In the genomic region with DNA sequence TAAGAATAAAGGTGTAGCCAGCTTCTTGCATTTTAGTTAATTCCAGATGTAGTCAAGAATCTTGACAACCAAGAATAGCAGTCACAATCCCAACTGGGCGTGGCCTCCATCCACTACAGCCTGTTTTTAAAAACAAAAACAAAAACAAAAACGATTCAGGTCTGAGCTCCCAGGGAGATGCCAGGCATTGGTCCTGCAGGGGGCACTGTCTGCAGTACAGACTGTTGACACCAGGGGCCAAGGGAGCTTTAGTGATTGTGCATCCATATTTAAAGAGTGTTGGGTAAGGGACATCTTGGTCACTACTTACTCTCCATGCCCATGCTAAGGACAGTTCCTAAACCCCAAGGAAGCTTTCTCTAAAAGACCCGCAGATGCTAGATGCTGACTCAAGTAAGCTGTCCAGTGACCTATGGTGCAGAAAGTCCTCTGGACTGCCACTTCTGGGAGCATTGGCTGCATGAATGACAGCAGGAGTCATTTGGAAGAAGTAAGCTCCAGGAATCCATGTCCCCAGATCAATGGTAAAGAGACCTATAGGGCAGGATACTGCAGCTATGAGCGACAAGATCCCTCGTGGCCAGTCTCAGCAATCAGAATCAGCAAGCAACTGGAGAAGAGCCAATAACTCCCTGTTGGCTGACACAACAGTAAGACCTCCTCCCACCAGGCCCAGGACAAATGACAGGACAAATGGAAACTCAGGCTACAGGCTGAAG, we compare ENCODE assay signal across 19 mouse cellular contexts.
DNase-seq lines count a peak whose midpoint lies in the region; ATAC-seq and TF ChIP-seq lines count a peak whose summit lies in the region.
"Had no signal": no experiment of that assay in that cellular context is flagged by ENCODE, and none has a peak within 500 bp of the region (broad histone marks: within the 10 kb centered on the region; RNA-seq: fewer than 3 reads in every experiment).

No protein-coding gene starts in this region.

- peak; percentile 15 for DNase-seq in adrenal gland, postnatal 14 days
- no peak for DNase-seq in adrenal gland, adult (ENCODE audit: inconsistent age in 2 of 2, low spot score in 1 of 2)
- no peak for DNase-seq in kidney, postnatal 0 days (ENCODE audit: low spot score)
- no peak for DNase-seq in kidney, adult 2 months
- no peak for DNase-seq in midbrain, postnatal 0 days (ENCODE audit: low spot score)
- no peak for DNase-seq in thymus, postnatal 14 days
- DNase-seq: gastrocnemius, adult 2 months; heart, postnatal 14 days; kidney, adult 11 months; kidney, postnatal 14 days; lung, adult 18-20 months; thymus, postnatal 36 days had no signal

- 63% methylated on average over 5 of the region's 5 CpGs for WGBS in kidney, postnatal 0 days
- WGBS in kidney, adult 2 months = 62% methylated on average over 5 of the region's 5 CpGs
- WGBS in midbrain, postnatal 0 days = 73% methylated on average over 5 of the region's 5 CpGs
- 75% methylated on average over 5 of the region's 5 CpGs for WGBS in midbrain, embryonic 15.5 days

- no peak for TF ChIP-seq POLR2A in kidney, adult 2 months (IDR thresholded peaks at IDR 0.05; ENCODE audit: low read depth, low read length)

- no peaks in the 10 kb centered on the region for H3K9me3 ChIP-seq in kidney, postnatal 0 days (replicated peaks; ENCODE audit: low read length)
- no peaks in the 10 kb centered on the region for H3K9me3 ChIP-seq in midbrain, postnatal 0 days (ENCODE audit: low read length)
- H3K9me3 ChIP-seq in midbrain, embryonic 15.5 days = no peaks in the 10 kb centered on the region
- H3K9me3 ChIP-seq: embryonic facial prominence, embryonic 12.5 days; limb, embryonic 13.5 days had no signal

- no peaks in the 10 kb centered on the region for H3K27me3 ChIP-seq in kidney, postnatal 0 days (ENCODE audit: insufficient read depth, low read length)
- H3K27me3 ChIP-seq in kidney, adult 2 months (replicated peaks; ENCODE audit: control insufficient read depth, insufficient read depth, low read length) = no peaks in the 10 kb centered on the region
- no peaks in the 10 kb centered on the region for H3K27me3 ChIP-seq in midbrain, postnatal 0 days (ENCODE audit: insufficient read depth, low read length)
- no peaks in the 10 kb centered on the region for H3K27me3 ChIP-seq in midbrain, embryonic 15.5 days (replicated peaks)
- H3K27me3 ChIP-seq: embryonic facial prominence, embryonic 12.5 days; limb, embryonic 13.5 days had no signal

- H3K4me2 ChIP-seq in kidney, postnatal 0 days (ENCODE audit: low read length) = no peak overlapping the region
- no peak overlapping the region for H3K4me2 ChIP-seq in midbrain, postnatal 0 days (ENCODE audit: low read depth, low read length, poor library complexity, severe bottlenecking)
- H3K4me2 ChIP-seq in midbrain, embryonic 15.5 days = no peak overlapping the region
- H3K4me2 ChIP-seq: embryonic facial prominence, embryonic 12.5 days; hindbrain, embryonic 14.5 days; limb, embryonic 13.5 days had no signal

- H3K27ac ChIP-seq in kidney, postnatal 0 days = no peak overlapping the region
- H3K27ac ChIP-seq in kidney, adult 2 months (ENCODE audit: insufficient read depth, low read depth, low read length) = no peak overlapping the region
- no peak overlapping the region for H3K27ac ChIP-seq in midbrain, postnatal 0 days (ENCODE audit: low read depth, low read length)
- H3K27ac ChIP-seq in midbrain, embryonic 15.5 days = no peak overlapping the region
- H3K27ac ChIP-seq: embryonic facial prominence, embryonic 12.5 days; gastrocnemius, adult 2 months; hindbrain, embryonic 14.5 days; limb, embryonic 13.5 days; stomach, postnatal 0 days had no signal

- no peaks in the 10 kb centered on the region for H3K36me3 ChIP-seq in kidney, postnatal 0 days (ENCODE audit: insufficient read depth, low read length)
- no peaks in the 10 kb centered on the region for H3K36me3 ChIP-seq in kidney, adult 2 months (ENCODE audit: control insufficient read depth, insufficient read depth, low read length)
- no peaks in the 10 kb centered on the region for H3K36me3 ChIP-seq in midbrain, postnatal 0 days (ENCODE audit: insufficient read depth, low read length)
- no peaks in the 10 kb centered on the region for H3K36me3 ChIP-seq in midbrain, embryonic 15.5 days (replicated peaks)
- H3K36me3 ChIP-seq: embryonic facial prominence, embryonic 12.5 days; limb, embryonic 13.5 days had no signal

- no peaks in the 10 kb centered on the region for H3K4me1 ChIP-seq in kidney, postnatal 0 days (replicated peaks; ENCODE audit: insufficient read depth, low read length)
- no peaks in the 10 kb centered on the region for H3K4me1 ChIP-seq in kidney, adult 2 months (ENCODE audit: control insufficient read depth, insufficient read depth, low read length)
- no peaks in the 10 kb centered on the region for H3K4me1 ChIP-seq in midbrain, postnatal 0 days (ENCODE audit: insufficient read depth, low read length)
- no peaks in the 10 kb centered on the region for H3K4me1 ChIP-seq in midbrain, embryonic 15.5 days
- H3K4me1 ChIP-seq: embryonic facial prominence, embryonic 12.5 days had no signal

- no peak overlapping the region for H3K9ac ChIP-seq in kidney, postnatal 0 days (ENCODE audit: low read depth, low read length)
- H3K9ac ChIP-seq in midbrain, postnatal 0 days (replicated peaks; ENCODE audit: low read length, poor library complexity, severe bottlenecking) = no peak overlapping the region
- H3K9ac ChIP-seq in midbrain, embryonic 15.5 days = no peak overlapping the region
- H3K9ac ChIP-seq: embryonic facial prominence, embryonic 12.5 days; hindbrain, embryonic 14.5 days; limb, embryonic 13.5 days had no signal

- H3K4me3 ChIP-seq in kidney, postnatal 0 days (replicated peaks; ENCODE audit: low read depth, low read length) = no peak overlapping the region
- H3K4me3 ChIP-seq in kidney, adult 2 months (ENCODE audit: insufficient read depth, low read depth, low read length) = no peak overlapping the region
- no peak overlapping the region for H3K4me3 ChIP-seq in midbrain, postnatal 0 days (ENCODE audit: low read depth, low read length)
- H3K4me3 ChIP-seq in midbrain, embryonic 15.5 days = no peak overlapping the region
- H3K4me3 ChIP-seq: embryonic facial prominence, embryonic 12.5 days; gastrocnemius, adult 2 months; limb, embryonic 13.5 days had no signal

- ATAC-seq in kidney, postnatal 0 days (replicated peaks; ENCODE audit: low FRiP score, low read depth) = no peak
- no peak for ATAC-seq in midbrain, postnatal 0 days (ENCODE audit: low FRiP score)
- ATAC-seq in midbrain, embryonic 15.5 days (replicated peaks) = no peak
- ATAC-seq in megakaryocyte-erythroid progenitor cell, adult 5-6 weeks (replicated peaks; ENCODE audit: low FRiP score, low TSS enrichment, poor library complexity, severe bottlenecking) = peak; percentile 61; the same call in 1 of the 2 replicates
- ATAC-seq: midbrain, embryonic 16.5 days had no signal

- peak; percentile 33; the same call in 1 of the 2 replicates for TF ChIP-seq CTCF in kidney, postnatal 0 days (IDR thresholded peaks at IDR 0.05; ENCODE audit: low read depth)
- no peak for TF ChIP-seq CTCF in kidney, adult 2 months (conservative IDR thresholded peaks at IDR 0.05; ENCODE audit: insufficient read depth, insufficient read length, low read depth, low read length)
- TF ChIP-seq CTCF in midbrain, postnatal 0 days (IDR thresholded peaks at IDR 0.05) = peak; percentile 39
